ENCODE assay signal across 17 mouse cellular contexts in genomic region chr2:104860426-104860825, GRCm38 (mm10). TPM values are rescaled to one million over a fixed set of nuclear protein-coding genes. Genes with fewer than 3 reads are reported as not detected.
A peak's percentile ranks its signal among the peaks of the same experiment; 100 is the strongest.
DNase-seq lines count a peak whose midpoint lies in the region; ATAC-seq and TF ChIP-seq lines count a peak whose summit lies in the region.
"Had no signal": no experiment of that assay in that cellular context is flagged by ENCODE, and none has a peak within 500 bp of the region (broad histone marks: within the 10 kb centered on the region; RNA-seq: fewer than 3 reads in every experiment).

No protein-coding gene starts in this region.

- H3K27me3 ChIP-seq in kidney, embryonic 16.5 days (ENCODE audit: insufficient read depth, low read length), result no peaks in the 10 kb centered on the region
- H3K27me3 ChIP-seq: forebrain, embryonic 13.5 days; heart, embryonic 13.5 days; hindbrain, embryonic 13.5 days had no signal

- H3K9me3 ChIP-seq in kidney, embryonic 16.5 days (ENCODE audit: low read length), result no peaks in the 10 kb centered on the region
- H3K9me3 ChIP-seq: embryonic facial prominence, embryonic 10.5 days; forebrain, embryonic 13.5 days; heart, embryonic 13.5 days; hindbrain, embryonic 13.5 days had no signal

- 77% methylated on average over 10 of the region's 10 CpGs for WGBS in kidney, embryonic 16.5 days

- H3K36me3 ChIP-seq in kidney, embryonic 16.5 days (ENCODE audit: insufficient read depth, low read length), result no peaks in the 10 kb centered on the region
- H3K36me3 ChIP-seq: embryonic facial prominence, embryonic 10.5 days; heart, embryonic 13.5 days; hindbrain, embryonic 13.5 days had no signal

- H3K9ac ChIP-seq in kidney, embryonic 16.5 days (replicated peaks; ENCODE audit: low read length), result no peak overlapping the region
- H3K9ac ChIP-seq: forebrain, embryonic 13.5 days; forebrain, postnatal 0 days; heart, embryonic 13.5 days; hindbrain, embryonic 13.5 days had no signal

- no peak overlapping the region for H3K4me3 ChIP-seq in kidney, embryonic 16.5 days (ENCODE audit: low read length)
- H3K4me3 ChIP-seq: embryonic facial prominence, embryonic 10.5 days; forebrain, embryonic 13.5 days; heart, embryonic 13.5 days; hindbrain, embryonic 13.5 days had no signal

- DNase-seq in kidney, adult 11 months, result peak; percentile 26
- DNase-seq in brain, embryonic 14.5 days (ENCODE audit: low read depth), result peak; percentile 5
- DNase-seq in kidney, adult 8-10 months, result peak; percentile 40 to 43
- peak; percentile 69 for DNase-seq in kidney, postnatal 25 days
- no peak for DNase-seq in layer of hippocampus, adult 9-11 months
- no peak for DNase-seq in gastrocnemius, postnatal 25 days
- DNase-seq: adrenal gland, adult 2 months; adrenal gland, postnatal 25 days; cerebellum, adult 9-10 months; forebrain, postnatal 0 days; gastrocnemius, postnatal 14 days had no signal

- no peak for TF ChIP-seq POLR2A in brain, embryonic 14.5 days (IDR thresholded peaks at IDR 0.05; ENCODE audit: borderline replicate concordance, extremely low read depth, insufficient read depth, insufficient read length, poor library complexity, severe bottlenecking)

- no peak overlapping the region for H3K27ac ChIP-seq in kidney, embryonic 16.5 days (ENCODE audit: low read length)
- H3K27ac ChIP-seq: embryonic facial prominence, embryonic 10.5 days; forebrain, embryonic 13.5 days; heart, embryonic 13.5 days; hindbrain, embryonic 13.5 days; hindbrain, postnatal 0 days had no signal

- no peaks in the 10 kb centered on the region for H3K4me1 ChIP-seq in kidney, embryonic 16.5 days (ENCODE audit: insufficient read depth, low read length)
- H3K4me1 ChIP-seq: embryonic facial prominence, embryonic 10.5 days; forebrain, embryonic 13.5 days; heart, embryonic 13.5 days; hindbrain, embryonic 13.5 days had no signal

- no peak for ATAC-seq in kidney, embryonic 16.5 days (ENCODE audit: low FRiP score, low TSS enrichment)
- ATAC-seq: forebrain, embryonic 13.5 days; forebrain, postnatal 0 days; hindbrain, postnatal 0 days had no signal

- no peak overlapping the region for H3K4me2 ChIP-seq in kidney, embryonic 16.5 days (replicated peaks; ENCODE audit: low read depth, low read length)
- H3K4me2 ChIP-seq: forebrain, embryonic 13.5 days; heart, embryonic 13.5 days; hindbrain, embryonic 13.5 days had no signal

- no peak for TF ChIP-seq CTCF in brain, embryonic 14.5 days (IDR thresholded peaks at IDR 0.05; ENCODE audit: borderline replicate concordance, extremely low read depth, insufficient read depth, insufficient read length)

RNA-seq across cellular contexts. Expression of gene Ccdc73, which starts 7.2 kb away (rescaled TPM):
- polyA plus RNA-seq in kidney, embryonic 16.5 days (2015; fragmentation: Nextera tagmentation; extraction: Ambion mirVana), result 4.5 and 4.7 TPM in 2 replicates
- polyA plus RNA-seq in brain, embryonic 14.5 days (2012; rRNA removed), result 3.4 and 4.1 TPM in 2 replicates
- total RNA-seq in gastrocnemius, postnatal 25 days (2021), result 1 to 10 TPM; 2.7 to 3.8 TPM
- total RNA-seq: forebrain, postnatal 0 days; hindbrain, postnatal 0 days had no signal

RNA-seq across cellular contexts. Expression of gene Prrg4, which starts 10.8 kb away (rescaled TPM):
- polyA plus RNA-seq in kidney, embryonic 16.5 days (2015; fragmentation: Nextera tagmentation; extraction: Ambion mirVana), result 2.5 and 2.7 TPM in 2 replicates
- 0.20 and 0.55 TPM in 2 replicates for polyA plus RNA-seq in brain, embryonic 14.5 days (2012; rRNA removed)
- under 1 TPM; 0.27 to 0.36 TPM for total RNA-seq in gastrocnemius, postnatal 25 days (2021)

RNA-seq across cellular contexts. Expression of gene Qser1, which starts 43.9 kb away (rescaled TPM):
- polyA plus RNA-seq in kidney, embryonic 16.5 days (2015; fragmentation: Nextera tagmentation; extraction: Ambion mirVana), result 9.0 and 10.6 TPM in 2 replicates
- 20.4 and 21.9 TPM in 2 replicates for polyA plus RNA-seq in brain, embryonic 14.5 days (2012; rRNA removed)
- 10 to 100 TPM; 45.2 to 46.6 TPM for total RNA-seq in gastrocnemius, postnatal 25 days (2021)

Comparison
In these comparisons a context has a peak if more than half of its experiments do, and no peak if none do; other contexts are left out.
1. DNase-seq: peak in kidney, adult 11 months (single experiment), brain, embryonic 14.5 days (single experiment), kidney, adult 8-10 months (2 of 2) and kidney, postnatal 25 days (2 of 2); none in layer of hippocampus, adult 9-11 months (single experiment) and gastrocnemius, postnatal 25 days (single experiment).